Mouse (Mus musculus) CD4-positive naive resting alpha-beta T cell, adult 76 days (primary cell): Measurements from ENCODE around the gene Prss44. TPM values are rescaled to one million over a fixed set of nuclear protein-coding genes. Genes with fewer than 3 reads are reported as not detected.

ENCODE experiments used
- total RNA-seq: library from RNA; stranded (reverse); gene quantifications from one replicate; pipeline ENCODE4 v1.2.4, GENCODE M21; 2023

Prss44 gene
- not detected for total RNA-seq

DNA sequence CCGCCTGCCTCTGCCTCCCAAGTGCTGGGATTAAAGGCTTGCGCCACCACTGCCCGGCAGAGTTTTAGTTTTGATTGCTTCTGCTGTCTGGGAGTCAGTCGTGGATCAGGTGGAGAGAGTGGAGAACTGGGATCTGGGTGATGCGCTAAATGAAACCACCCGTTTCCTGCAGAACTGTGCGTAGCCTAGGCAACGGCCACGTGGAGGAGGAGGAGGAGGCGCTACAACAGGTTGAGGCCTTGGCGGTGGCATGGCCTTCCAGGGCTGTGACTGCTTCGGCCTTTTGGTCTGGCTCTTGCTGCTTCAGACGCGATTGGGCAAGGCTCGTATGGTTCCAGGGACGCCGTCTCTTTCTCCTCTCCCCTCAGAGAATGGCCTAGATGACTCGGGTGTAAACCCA is at the start of gene Prss44:
Gene Prss44, plus strand, starts transcription at position 206 of the 400 bp plus-strand sequence.

DNA sequence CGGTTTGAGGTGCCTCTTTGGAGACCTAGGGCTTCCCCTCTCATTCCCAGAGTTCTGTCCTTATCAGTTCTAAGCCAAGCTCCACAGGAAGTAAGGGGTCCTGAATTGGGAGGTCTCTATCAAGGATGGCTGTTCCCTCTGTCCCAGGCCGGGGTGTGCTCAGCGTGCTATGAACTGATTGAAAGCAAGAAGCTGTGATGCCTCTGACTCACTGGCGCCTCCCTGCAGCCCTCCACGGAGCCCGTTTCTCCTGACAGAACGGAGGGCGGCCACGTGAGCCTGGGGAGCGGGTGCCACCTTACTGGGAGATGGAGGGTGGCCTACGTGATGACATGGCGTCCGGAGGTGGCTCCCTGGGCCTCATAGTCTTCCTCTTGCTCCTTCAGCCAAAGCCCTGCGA is 15.9 kb upstream of the Prss44 start, which contains the start of gene Prss42:
Gene Prss42, plus strand, starts transcription at position 301 of the 400 bp plus-strand sequence.

DNA sequence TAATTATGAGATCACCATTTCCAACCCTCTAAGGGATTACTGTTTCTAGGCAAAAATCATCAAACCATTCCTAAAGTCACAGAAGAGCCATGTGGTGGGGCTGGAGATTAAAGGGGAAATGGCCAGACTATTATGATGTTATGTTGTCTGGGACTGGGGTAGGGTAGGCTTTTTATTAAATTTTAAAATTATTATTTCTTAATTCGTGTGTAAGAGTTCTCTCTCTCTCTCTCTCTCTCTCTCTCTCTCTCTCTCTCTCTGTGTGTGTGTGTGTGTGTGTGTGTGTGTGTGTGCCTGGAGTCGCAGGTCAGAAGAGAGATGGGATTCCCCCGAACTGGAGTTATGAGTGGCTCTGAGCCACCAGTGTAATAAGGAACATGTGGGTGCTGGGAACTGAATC is 12.6 kb downstream of the Prss44 start, which contains the start of gene Prss43:
Gene Prss43, plus strand, starts transcription at position 301 of the 400 bp plus-strand sequence.

DNA sequence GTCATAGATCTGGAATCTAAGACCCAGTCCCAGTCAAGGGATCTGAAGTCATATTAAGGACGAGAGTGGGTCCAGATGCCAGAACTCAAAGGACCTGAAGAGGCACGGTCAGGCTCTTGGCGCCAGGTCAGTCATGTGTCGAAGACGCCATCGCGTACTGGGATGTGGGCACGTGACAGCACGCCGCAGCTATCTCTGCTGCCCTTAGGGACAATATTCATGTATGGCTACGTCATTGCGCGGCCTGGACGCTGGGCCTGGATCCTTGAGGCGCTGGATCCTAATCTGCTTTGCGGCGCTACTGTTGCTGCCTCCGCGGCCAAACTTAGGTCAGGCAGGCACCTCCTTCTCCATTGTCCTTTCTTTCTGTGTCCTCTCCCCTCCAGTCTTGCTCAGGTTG is 20.6 kb downstream of the Prss44 start, which contains the start of gene Prss45:
Gene Prss45, plus strand, starts transcription at position 178 of the 400 bp plus-strand sequence.

DNA sequence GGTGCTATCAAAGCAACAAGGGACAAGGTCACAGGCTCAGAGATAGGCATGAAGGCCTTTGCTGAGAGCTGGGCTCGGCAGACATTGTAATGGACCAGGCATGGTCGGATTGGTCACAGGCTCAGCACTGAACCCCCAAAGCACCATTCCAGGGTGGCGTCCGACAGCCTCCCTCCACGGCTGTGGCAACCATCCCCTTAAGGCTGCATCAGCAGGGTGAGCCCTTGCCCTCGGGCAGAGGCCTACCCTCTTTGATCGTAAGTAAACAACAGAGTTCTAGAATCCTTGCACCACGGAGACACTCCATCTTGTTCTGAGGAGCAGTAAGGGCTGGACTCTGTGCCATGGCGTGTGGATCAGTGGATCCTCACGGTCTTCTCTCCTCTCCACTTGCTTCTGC is 30.4 kb downstream of the Prss44 start, which contains the start of gene Prss46:
Gene Prss46, plus strand, starts transcription at position 301 of the 400 bp plus-strand sequence.

DNA sequence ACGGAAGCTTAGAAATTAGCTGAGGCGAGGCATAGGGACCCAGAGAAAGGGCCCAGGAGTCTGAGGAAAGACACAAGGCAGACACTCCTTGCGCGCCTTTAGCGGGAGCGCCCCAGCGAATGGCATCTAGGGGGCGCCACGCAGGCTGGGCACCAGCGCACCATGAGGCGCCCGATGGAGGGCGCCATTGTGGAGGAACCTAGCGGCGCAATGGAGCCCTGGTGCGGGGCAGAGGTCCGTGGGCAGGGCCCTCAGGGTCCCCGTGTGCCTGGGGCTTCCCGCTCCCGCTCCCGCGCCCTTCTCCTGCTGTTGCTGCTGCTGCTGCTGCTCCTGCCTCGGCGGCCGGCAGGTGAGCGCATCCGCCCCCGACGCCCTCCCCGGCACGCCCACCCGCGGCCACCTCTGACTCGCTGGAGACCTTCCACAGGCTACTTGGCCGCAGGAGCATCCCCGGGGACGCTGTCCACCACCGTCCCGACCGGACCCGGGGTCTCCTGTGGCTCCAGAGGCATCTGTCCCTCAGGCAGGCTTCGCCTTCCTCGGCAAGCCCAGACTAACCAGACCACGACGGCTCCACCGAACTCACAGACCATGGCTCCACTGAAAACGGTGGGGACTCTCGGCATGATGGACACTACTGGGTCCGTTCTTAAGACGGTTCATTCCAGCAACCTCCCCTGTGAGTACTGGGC is 44.1 kb downstream of the Prss44 start, which contains the start of gene Prss50:
Gene Prss50, plus strand, starts transcription at position 187 of the 692 bp plus-strand sequence.

Other genes starting within 250 kb of the Prss44 start
- 4.3 TPM for gene Nradd, start 189.5 kb upstream of the Prss44 start, total RNA-seq
- 66.0 TPM for gene Nbeal2, start 159.8 kb upstream of the Prss44 start, total RNA-seq
- gene Ccdc12, start 157.5 kb upstream of the Prss44 start, total RNA-seq: 81.8 TPM
- not detected for gene Myl3, start 72.1 kb upstream of the Prss44 start, total RNA-seq
- not detected for gene Pth1r, start 66.8 kb upstream of the Prss44 start, total RNA-seq
- not detected for gene Prss42, start 15.8 kb upstream of the Prss44 start, total RNA-seq
- gene Prss43, start 12.7 kb downstream of the Prss44 start, total RNA-seq: not detected
- gene Prss45, start 20.6 kb downstream of the Prss44 start, total RNA-seq: not detected
- gene Prss46, start 30.5 kb downstream of the Prss44 start, total RNA-seq: not detected
- gene Prss50, start 44.0 kb downstream of the Prss44 start, total RNA-seq: not detected
- 375 TPM for gene Als2cl, start 65.9 kb downstream of the Prss44 start, total RNA-seq
- gene Tmie, start 66.1 kb downstream of the Prss44 start, total RNA-seq: 17.3 TPM
- gene Fam240a, start 102.9 kb downstream of the Prss44 start, total RNA-seq: 2.2 TPM
- gene Tdgf1, start 132.2 kb downstream of the Prss44 start, total RNA-seq: 2.1 TPM
- not detected for gene Lrrc2, start 137.6 kb downstream of the Prss44 start, total RNA-seq
- not detected for gene Rtp3, start 176.6 kb downstream of the Prss44 start, total RNA-seq
- 2.4 TPM for gene Ltf, start 205.3 kb downstream of the Prss44 start, total RNA-seq
- 5.2 TPM for gene Ccrl2, start 243.5 kb downstream of the Prss44 start, total RNA-seq